Mouse (Mus musculus): ENCODE data around the gene Gipc1. TPM values are rescaled to one million over a fixed set of nuclear protein-coding genes. Genes with fewer than 3 reads are reported as not detected.

The Gipc1 gene
- total and polyA plus RNA-seq, 3 experiments, result 21.0 to 25.8 (median 22.6) TPM

DNA sequence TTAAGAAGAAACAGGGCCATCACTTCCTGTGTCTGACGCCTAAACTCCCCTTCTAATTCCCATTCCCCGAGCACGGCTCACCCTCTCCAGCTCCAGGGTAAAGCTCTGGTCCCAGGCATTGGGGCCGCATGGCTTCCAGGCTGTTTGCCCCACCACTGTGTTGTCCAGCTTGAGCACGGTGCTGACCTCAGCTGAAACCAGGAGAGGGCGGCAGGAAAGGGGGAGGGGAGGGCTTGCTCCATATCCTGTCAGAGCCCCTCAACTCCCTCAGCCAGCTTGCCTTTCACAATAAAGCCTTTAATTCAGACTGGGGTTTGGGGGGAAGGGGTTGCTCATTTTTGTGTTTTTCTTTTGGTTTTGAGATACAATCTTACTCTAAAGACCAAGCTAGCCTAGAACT is 28.6 kb downstream of the Gipc1 start:
- Histone ChIP-seq H3K79me2 (replicated peaks; ENCODE audit: control insufficient read depth, extremely low read depth, insufficient read depth, poor library complexity, severe bottlenecking) (no peaks in the 10 kb centered on the region), H3K27ac (ENCODE audit: insufficient read depth, low read depth) (no peak overlapping the region), H3K4me3 (replicated peaks in 1 of 3; ENCODE audit: low read depth in 2 of 3, low read length in 2 of 3, poor library complexity in 1 of 3) (no peak overlapping the region), H3K36me3 (replicated peaks in 1 of 2; ENCODE audit: control insufficient read depth in 1 of 2, insufficient read depth in 1 of 2, low read length in 1 of 2) (peaks cover 83 to 97% of the 10 kb centered on the region in 2 experiments), H3K4me1 (ENCODE audit: control insufficient read depth in 1 of 2, insufficient read depth in 2 of 2) (no peaks in the 10 kb centered on the region), H3K4me2 (ENCODE audit: insufficient read depth, low read depth, poor library complexity, severe bottlenecking) (no peak overlapping the region), H3K9me3 (replicated peaks; ENCODE audit: low read length) (no peaks in the 10 kb centered on the region), H3K9ac (ENCODE audit: insufficient read depth, low read depth) (no peak overlapping the region), H3K27me3 (replicated peaks) (no peaks in the 10 kb centered on the region)
- dilution Hi-C loops (cut with MboI; ENCODE audit: extremely low pct_ligation_motif_present, extremely low pct_unique_long_range_greater_than_20kb, low sequenced_read_pairs) (no loop called here), in situ Hi-C loops (cut with MboI; ENCODE audit: low pct_ligation_motif_present, low pct_unique_long_range_greater_than_20kb, low sequenced_read_pairs) (no loop called here)
- TF ChIP-seq POLR2AphosphoS2 (IDR thresholded peaks at IDR 0.05; ENCODE audit: low read depth, low read length), result no peak
- no peak for TF ChIP-seq CTCF (conservative IDR thresholded peaks at IDR 0.05 in 1 of 2, IDR thresholded peaks at IDR 0.05 in 1 of 2; ENCODE audit: low read depth in 2 of 2, low read length in 2 of 2)
- no peak for TF ChIP-seq ZNF384 (IDR thresholded peaks at IDR 0.05; ENCODE audit: low read depth, low read length)
- TF ChIP-seq HCFC1 (IDR thresholded peaks at IDR 0.05; ENCODE audit: low read depth, low read length), result no peak
- no peak for TF ChIP-seq CHD2 (IDR thresholded peaks at IDR 0.05; ENCODE audit: low read length)
- TF ChIP-seq MAX (IDR thresholded peaks at IDR 0.05; ENCODE audit: low read length), result no peak
- TF ChIP-seq MYC (IDR thresholded peaks at IDR 0.05; ENCODE audit: low read depth, low read length), result no peak
- no peak for TF ChIP-seq BHLHE40 (IDR thresholded peaks at IDR 0.05; ENCODE audit: low read depth, low read length)
- no peak for TF ChIP-seq GABPA (IDR thresholded peaks at IDR 0.05; ENCODE audit: insufficient replicate concordance, low read depth, low read length)
- no peak for TF ChIP-seq E2F4 (IDR thresholded peaks at IDR 0.05; ENCODE audit: insufficient replicate concordance, low read depth, low read length)
- TF ChIP-seq JUN (IDR thresholded peaks at IDR 0.05; ENCODE audit: insufficient read depth, low read depth, low read length), result no peak
- TF ChIP-seq SIN3A (IDR thresholded peaks at IDR 0.05; ENCODE audit: low read length), result no peak
- TF ChIP-seq TCF12 (IDR thresholded peaks at IDR 0.05; ENCODE audit: low read depth, low read length), result no peak
- no peak for TF ChIP-seq SMC3 (IDR thresholded peaks at IDR 0.05; ENCODE audit: low read depth, low read length)
- no peak for TF ChIP-seq MEF2A (IDR thresholded peaks at IDR 0.05; ENCODE audit: borderline replicate concordance, low read depth, low read length)
- DNase-seq (ENCODE audit: extremely low read depth), result no peak

DNA sequence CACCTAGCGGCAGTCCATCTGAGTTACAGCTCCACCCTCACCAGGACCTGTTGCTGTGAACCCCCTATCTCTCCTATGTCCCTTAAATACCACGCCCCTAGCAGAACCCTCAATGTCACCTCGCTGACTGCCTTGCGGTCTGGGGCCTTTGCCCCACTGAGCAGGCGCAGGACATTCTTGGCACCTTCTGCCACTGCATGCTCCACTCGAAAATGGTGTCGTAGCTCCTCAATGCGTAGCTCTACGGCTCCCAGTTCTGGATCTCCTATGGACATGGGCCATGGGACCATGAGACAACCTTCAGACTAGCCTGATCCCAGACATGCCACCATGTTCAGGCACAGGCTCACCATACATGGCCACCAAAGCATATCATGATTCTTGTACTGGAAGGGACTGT is 32.0 kb downstream of the Gipc1 start:
- H3K27me3 ChIP-seq (replicated peaks), result no peaks in the 10 kb centered on the region
- H3K36me3 ChIP-seq (replicated peaks in 1 of 2; ENCODE audit: control insufficient read depth in 1 of 2, insufficient read depth in 1 of 2, low read length in 1 of 2), result peaks cover 63 to 94% of the 10 kb centered on the region in 2 experiments
- H3K4me3 ChIP-seq (replicated peaks in 1 of 3; ENCODE audit: low read depth in 2 of 3, low read length in 2 of 3, poor library complexity in 1 of 3), result no peak overlapping the region
- no peak for TF ChIP-seq EP300 (IDR thresholded peaks at IDR 0.05; ENCODE audit: low read length)
- no peak for TF ChIP-seq RAD21 (IDR thresholded peaks at IDR 0.05; ENCODE audit: low read depth, low read length)
- TF ChIP-seq PAX5 (IDR thresholded peaks at IDR 0.05; ENCODE audit: low read length), result no peak
- TF ChIP-seq CTCF (conservative IDR thresholded peaks at IDR 0.05 in 1 of 2, IDR thresholded peaks at IDR 0.05 in 1 of 2; ENCODE audit: low read depth in 2 of 2, low read length in 2 of 2), result no peak
- TF ChIP-seq ZC3H11A (IDR thresholded peaks at IDR 0.05; ENCODE audit: low read depth, low read length), result no peak
- TF ChIP-seq TBP (conservative IDR thresholded peaks at IDR 0.05; ENCODE audit: low read depth, low read length), result no peak
- TF ChIP-seq ETS1 (conservative IDR thresholded peaks at IDR 0.05; ENCODE audit: low read depth, low read length), result no peak
- no peak for TF ChIP-seq MAZ (IDR thresholded peaks at IDR 0.05; ENCODE audit: low read depth, low read length)
- no peak for TF ChIP-seq BHLHE40 (IDR thresholded peaks at IDR 0.05; ENCODE audit: low read depth, low read length)
- no peak overlapping the region for H3K4me2 ChIP-seq (ENCODE audit: insufficient read depth, low read depth, poor library complexity, severe bottlenecking)
- DNase-seq (ENCODE audit: extremely low read depth), result no peak
- no peak overlapping the region for H3K27ac ChIP-seq (ENCODE audit: insufficient read depth, low read depth)
- dilution Hi-C loops (cut with MboI; ENCODE audit: extremely low pct_ligation_motif_present, extremely low pct_unique_long_range_greater_than_20kb, low sequenced_read_pairs) (no loop called here), in situ Hi-C loops (cut with MboI; ENCODE audit: low pct_ligation_motif_present, low pct_unique_long_range_greater_than_20kb, low sequenced_read_pairs) (no loop called here)
- H3K79me2 ChIP-seq (replicated peaks; ENCODE audit: control insufficient read depth, extremely low read depth, insufficient read depth, poor library complexity, severe bottlenecking), result no peaks in the 10 kb centered on the region
- H3K9me3 ChIP-seq (replicated peaks; ENCODE audit: low read length), result no peaks in the 10 kb centered on the region
- no peaks in the 10 kb centered on the region for H3K4me1 ChIP-seq (ENCODE audit: control insufficient read depth in 1 of 2, insufficient read depth in 2 of 2)
- H3K9ac ChIP-seq (ENCODE audit: insufficient read depth, low read depth), result no peak overlapping the region
